Mouse (Mus musculus) heart, postnatal 36 days (tissue): ENCODE measurements around the gene Bcl2l12. TPM values are rescaled to one million over a fixed set of nuclear protein-coding genes. Genes with fewer than 3 reads are reported as not detected.

Experiments used
- DNase-seq, 2 experiments: peaks; one replicate each; pipeline ENCODE4 v3.0.0; 2021 to 2022
- intact Hi-C: fragments of 180-260 bp; cut with DNase I; formaldehyde crosslinking; loops from one replicate; pipeline ENCODE4 v1.15.1; 2025
- total RNA-seq, 2 experiments: library from RNA; stranded (reverse); gene quantifications; 2 replicates each; pipeline ENCODE4 v1.2.3; 2021

Bcl2l12 gene
- total RNA-seq, 2 experiments from 2014 or later = 10.2 to 11.2 TPM

GRCm38 (mm10) chr7:45019031-45019571, 20.6 kb upstream of the Bcl2l12 start:
- peak; percentile 76 to 88 for DNase-seq
- intact Hi-C loops = loop anchor here (2.0 to 5.0 kb wide), 2 partner anchors 32 to 103 kb away; partner anchors contain the start of gene Rps11

- intact Hi-C loops = loop anchor here (2.0 to 5.0 kb wide), 2 partner anchors 33 to 105 kb away; partner anchors contain the start of gene Rps11
Measured at GRCm38 (mm10) chr7:45017242-45018061, 18.9 kb upstream of the Bcl2l12 start, which contains the start of gene Rras. Gene Rras (plus strand): TSS chr7:45017961.

GRCm38 (mm10) chr7:45016761-45017160, 18.2 kb upstream of the Bcl2l12 start:
- intact Hi-C loops = loop anchor here (5.0 kb wide), 1 partner anchor 106 kb away; the partner anchor contains the start of gene Rps11
- no peak for DNase-seq

More at GRCm38 (mm10) chr7:45017242-45018061, 18.9 kb upstream of the Bcl2l12 start, which contains the start of gene Rras:
- DNase-seq = peak; percentile 89 to 92

GRCm38 (mm10) chr7:45015957-45016612, 17.6 kb upstream of the Bcl2l12 start, which contains the start of gene Scaf1:
Gene Scaf1 (minus strand): TSS chr7:45016363.
- peak; percentile 97 to 98 for DNase-seq
- intact Hi-C loops = loop anchor here (1.0 to 5.0 kb wide), 2 partner anchors 18 to 106 kb away; partner anchors contain the start of genes Bcl2l12 and Rps11

- intact Hi-C loops = loop anchor here (1.0 to 5.0 kb wide), 2 partner anchors 17 to 107 kb away; partner anchors contain the start of genes Bcl2l12 and Rps11
Measured at GRCm38 (mm10) chr7:45015344-45015956, 16.9 kb upstream of the Bcl2l12 start.

GRCm38 (mm10) chr7:45014096-45014451, 15.6 kb upstream of the Bcl2l12 start:
- no peak for DNase-seq
- intact Hi-C loops = no loop called here

More at GRCm38 (mm10) chr7:45015344-45015956, 16.9 kb upstream of the Bcl2l12 start:
- DNase-seq = no peak

GRCm38 (mm10) chr7:45013366-45014095, 15.0 kb upstream of the Bcl2l12 start:
- no peak for DNase-seq
- intact Hi-C loops = no loop called here

GRCm38 (mm10) chr7:45012824-45013223, 14.3 kb upstream of the Bcl2l12 start:
- intact Hi-C loops = no loop called here
- no peak for DNase-seq

GRCm38 (mm10) chr7:45012011-45012410, 13.5 kb upstream of the Bcl2l12 start:
- intact Hi-C loops = no loop called here
- DNase-seq = no peak

- intact Hi-C loops = no loop called here
- DNase-seq = no peak
Measured at GRCm38 (mm10) chr7:45008411-45008810, 9.9 kb upstream of the Bcl2l12 start.

- intact Hi-C loops = no loop called here
- no peak for DNase-seq
Measured at GRCm38 (mm10) chr7:45007846-45008245, 9.3 kb upstream of the Bcl2l12 start.

GRCm38 (mm10) chr7:45007141-45007540, 8.6 kb upstream of the Bcl2l12 start:
- no peak for DNase-seq
- intact Hi-C loops = no loop called here

- no peak for DNase-seq
- intact Hi-C loops = no loop called here
Measured at GRCm38 (mm10) chr7:45006503-45006902, 8.0 kb upstream of the Bcl2l12 start.

- intact Hi-C loops = no loop called here
- DNase-seq = no peak
Measured at GRCm38 (mm10) chr7:45005321-45005992, 6.9 kb upstream of the Bcl2l12 start.

- intact Hi-C loops = no loop called here
- no peak for DNase-seq
Measured at GRCm38 (mm10) chr7:45004546-45004945, 6.0 kb upstream of the Bcl2l12 start.

GRCm38 (mm10) chr7:45002440-45002839, 3.9 kb upstream of the Bcl2l12 start:
- intact Hi-C loops = no loop called here
- DNase-seq = no peak

GRCm38 (mm10) chr7:45000539-45001114, 2.1 kb upstream of the Bcl2l12 start:
- no peak for DNase-seq
- intact Hi-C loops = no loop called here

GRCm38 (mm10) chr7:44999753-45000152, 1.2 kb upstream of the Bcl2l12 start:
- DNase-seq = no peak
- intact Hi-C loops = no loop called here

- intact Hi-C loops = loop anchor here (1.0 kb wide), 1 partner anchor 17 kb away; no protein-coding TSS in a partner anchor
Measured at GRCm38 (mm10) chr7:44997940-44998428, 528 bp downstream of the Bcl2l12 start.

More at GRCm38 (mm10) chr7:44997940-44998428, 528 bp downstream of the Bcl2l12 start:
- no peak for DNase-seq
